Mouse (Mus musculus) R1 (cell line): ENCODE results near the gene Gm29735.
"Not testable (repeated sequence)": the region's sequence is repeated elsewhere in the genome, so short reads cannot be mapped to it uniquely, and the experiment has no call there.

Experiments used
- DNase-seq: peaks from one replicate; pipeline ENCODE4 v3.0.0-alpha.2; 2018; ENCODE audit warnings: low read depth, low spot score

The Gm29735 gene

DNA sequence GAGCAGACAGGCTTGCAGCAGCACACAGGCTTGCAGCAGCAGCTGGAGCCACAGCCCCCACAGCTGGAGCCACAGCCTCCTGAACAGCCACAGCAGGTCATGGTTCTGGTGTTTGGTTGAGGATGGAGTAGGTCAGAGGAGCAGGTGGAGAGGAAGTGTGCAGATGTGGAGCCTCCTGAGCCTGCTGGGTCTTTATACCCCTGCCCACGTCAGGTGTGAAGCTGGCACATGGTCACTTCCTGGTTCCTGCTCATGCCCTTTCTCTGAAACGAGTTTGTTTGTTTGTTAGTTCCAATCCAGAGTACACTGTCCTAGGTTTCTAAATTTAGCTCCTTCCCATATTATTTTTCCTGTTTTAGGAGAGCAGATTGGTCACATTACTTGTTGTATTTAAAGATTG is at the start of gene Gm29735:
Gene Gm29735 (minus strand): TSS at position 101 of the 400 bp plus-strand sequence.
- not testable (repeated sequence) for DNase-seq

GRCm38 (mm10) chr7:142205488-142205887 is 48.6 kb upstream of the Gm29735 start:
- DNase-seq = no peak

- DNase-seq = no peak
Measured at GRCm38 (mm10) chr7:142201064-142201463, 44.2 kb upstream of the Gm29735 start, which contains the start of gene Krtap5-3. Gene Krtap5-3 (plus strand): TSS chr7:142201364.

- DNase-seq = no peak
Measured at GRCm38 (mm10) chr7:142198748-142199147, 41.8 kb upstream of the Gm29735 start.

DNA sequence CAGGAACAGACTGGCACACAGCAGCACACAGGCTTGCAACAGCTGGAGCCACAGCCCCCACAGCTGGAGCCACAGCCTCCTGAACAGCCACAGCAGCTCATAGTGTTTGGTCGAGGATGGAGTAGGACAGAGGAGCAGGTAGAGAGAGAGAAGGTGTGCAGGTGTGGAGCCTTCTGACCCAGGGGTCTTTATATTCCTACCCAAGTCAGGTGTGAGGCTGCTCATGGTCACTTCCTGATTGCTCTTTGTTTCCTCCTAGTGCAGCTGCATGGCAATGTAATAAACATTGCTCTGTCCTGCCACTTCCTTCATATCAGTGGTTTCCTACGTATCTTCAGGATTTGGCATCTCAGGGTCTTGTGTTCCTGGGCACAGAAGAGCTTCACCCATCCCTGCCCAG is 33.4 kb upstream of the Gm29735 start, which contains the start of gene Gm10153:
Gene Gm10153 (minus strand): TSS at position 101 of the 400 bp plus-strand sequence.
- DNase-seq = no peak

DNA sequence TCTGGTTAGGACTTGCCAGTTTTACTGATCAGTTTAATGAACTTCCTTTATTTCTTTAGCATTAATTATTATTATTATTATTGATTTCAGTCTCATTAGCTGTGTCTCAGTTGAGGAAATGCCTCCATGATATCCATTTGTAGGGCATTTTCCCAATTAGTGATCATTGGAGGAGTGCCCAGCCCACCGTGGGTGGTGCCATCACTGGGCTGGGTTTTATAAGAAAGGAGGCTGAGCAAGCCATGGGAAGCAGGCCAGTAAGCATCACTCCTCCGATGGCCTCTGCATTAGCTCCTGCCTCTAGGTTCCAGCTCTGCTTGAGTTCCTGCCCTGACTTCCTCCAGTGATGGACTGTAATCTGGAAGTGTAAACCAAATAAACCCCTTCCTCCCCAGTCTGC is 31.2 kb upstream of the Gm29735 start:
- no peak for DNase-seq

DNA sequence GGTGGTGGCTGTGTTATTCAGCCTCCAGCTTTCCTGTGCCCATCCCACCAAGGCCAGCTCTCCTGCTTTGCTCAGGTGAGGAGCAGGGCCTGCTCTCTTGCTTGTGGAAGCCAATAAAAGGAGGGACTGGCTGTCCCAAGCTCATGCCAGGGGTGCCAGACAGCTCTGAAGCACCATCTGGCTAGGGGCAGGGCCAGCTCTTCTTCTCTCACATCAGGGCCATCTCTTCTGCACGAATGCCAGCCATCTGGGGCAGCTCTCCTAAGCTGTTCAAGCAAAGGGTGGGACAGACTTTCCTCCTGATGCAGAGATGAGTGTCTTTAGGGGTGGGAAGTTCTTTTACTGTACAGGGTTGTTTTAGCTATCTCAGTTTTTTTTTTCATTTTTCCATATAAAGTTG is 24.1 kb upstream of the Gm29735 start:
- DNase-seq = no peak

DNA sequence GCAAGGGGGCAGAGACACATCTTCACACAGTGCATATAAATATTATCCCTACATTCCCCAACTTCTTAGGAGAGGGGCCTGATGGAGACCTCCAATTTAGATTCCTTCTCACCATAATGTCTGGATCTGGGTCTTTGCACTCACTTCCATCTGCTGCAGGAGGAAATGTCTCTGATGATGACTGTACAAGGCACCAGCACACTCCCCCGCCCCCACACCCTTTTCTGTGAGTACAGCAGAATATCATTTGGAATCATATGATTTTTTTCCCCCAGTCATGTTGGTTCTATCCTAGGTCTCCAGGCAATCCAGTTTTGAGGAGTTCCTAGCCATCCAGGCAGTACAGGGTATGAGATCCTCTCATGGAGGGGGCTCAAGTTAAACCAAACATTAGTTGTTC is 21.8 kb upstream of the Gm29735 start:
- no peak for DNase-seq

GRCm38 (mm10) chr7:142175905-142176304 is 19.0 kb upstream of the Gm29735 start, which contains the start of gene Krtap5-2:
Gene Krtap5-2 (minus strand): TSS chr7:142176005.
- DNase-seq = not testable (repeated sequence)

GRCm38 (mm10) chr7:142169836-142170235 is 12.9 kb upstream of the Gm29735 start:
- peak; percentile 57 for DNase-seq

- not testable (repeated sequence) for DNase-seq
Measured at GRCm38 (mm10) chr7:142165639-142166038, 8.7 kb upstream of the Gm29735 start, which contains the start of gene Gm4553. Gene Gm4553 (minus strand): TSS chr7:142165739.

DNA sequence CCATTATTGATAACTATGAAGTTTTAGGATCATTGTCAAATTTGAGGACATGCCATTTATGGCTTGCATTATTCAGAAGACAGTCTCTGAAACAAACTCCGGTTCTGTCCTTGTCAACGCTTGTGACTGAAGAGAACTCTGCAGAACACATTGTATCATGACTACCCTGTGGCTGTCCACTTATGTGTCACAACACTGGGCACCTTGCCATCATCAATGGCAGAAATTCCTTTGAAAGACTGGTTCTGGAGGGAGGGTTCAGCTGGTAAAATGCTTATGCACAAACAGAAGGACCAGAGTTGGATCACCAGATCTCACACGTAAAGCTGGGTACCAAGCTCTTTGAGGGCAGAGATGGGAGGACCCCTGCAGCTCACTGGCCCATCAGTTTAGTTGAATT is 2.5 kb upstream of the Gm29735 start:
- DNase-seq = no peak

DNA sequence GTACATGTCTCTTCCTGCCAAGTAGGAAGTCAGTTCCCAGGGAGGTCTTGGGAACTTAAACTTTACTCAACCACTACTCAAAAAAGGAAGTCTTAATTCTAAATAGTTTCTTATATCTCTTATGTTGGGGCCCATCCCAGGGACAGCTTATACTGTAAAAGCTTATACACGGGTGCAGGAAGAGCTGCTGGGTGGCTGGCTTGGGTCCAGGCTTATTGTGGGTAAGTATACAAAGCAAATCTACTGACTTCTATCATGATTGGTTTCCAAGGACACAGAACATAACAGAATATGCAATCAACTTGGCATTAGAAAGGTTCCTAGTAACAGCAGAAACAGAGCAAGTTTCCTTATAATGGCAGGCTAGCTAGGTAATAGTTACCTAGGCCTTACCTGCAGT is 1.6 kb downstream of the Gm29735 start:
- DNase-seq = no peak

GRCm38 (mm10) chr7:142152191-142152590 is 4.7 kb downstream of the Gm29735 start:
- no peak for DNase-seq

DNA sequence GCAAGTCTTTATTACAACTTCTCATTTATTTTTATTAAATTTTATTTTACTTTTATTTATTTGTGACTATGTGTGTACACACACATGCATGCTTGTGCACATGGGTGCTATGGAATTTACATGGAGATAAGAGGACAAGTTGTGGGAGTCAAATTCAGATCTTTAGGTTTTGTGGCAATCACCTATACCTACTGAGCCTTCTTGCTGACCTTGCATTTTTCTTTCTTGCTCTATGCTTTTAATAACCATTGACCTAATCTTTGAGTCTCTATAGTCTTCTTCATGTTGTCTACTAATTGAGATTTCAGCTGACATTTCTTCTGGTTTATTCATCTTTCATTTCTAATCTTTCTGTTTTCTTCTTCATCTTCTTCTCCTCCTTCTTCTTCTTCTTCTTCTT is 8.3 kb downstream of the Gm29735 start:
- DNase-seq = no peak

DNA sequence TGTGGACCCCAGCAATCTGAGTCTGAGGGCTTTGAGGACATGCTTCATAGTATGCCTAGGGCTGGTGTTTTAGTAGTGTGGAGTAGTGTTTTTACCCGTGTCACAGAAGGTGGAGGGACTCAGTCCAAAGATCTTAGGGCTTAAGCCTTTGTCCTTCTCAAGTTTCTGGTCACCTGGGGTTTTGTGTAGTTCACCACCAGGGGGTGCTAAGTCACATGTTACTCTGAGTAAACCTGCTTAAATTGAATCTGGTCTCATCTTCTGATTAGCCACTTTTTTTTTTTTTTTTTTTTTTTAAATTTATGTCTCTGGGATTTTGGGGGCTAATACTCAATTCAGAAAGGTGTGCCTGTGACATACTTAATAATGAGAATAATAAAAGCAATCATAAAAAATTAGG is 10.9 kb downstream of the Gm29735 start:
- peak; percentile 81 for DNase-seq

- peak; percentile 11 for DNase-seq
Measured at GRCm38 (mm10) chr7:142145413-142145940, 11.4 kb downstream of the Gm29735 start.

- no peak for DNase-seq
Measured at GRCm38 (mm10) chr7:142144507-142144906, 12.4 kb downstream of the Gm29735 start, which contains the start of gene Gm45337. Gene Gm45337 (minus strand): TSS chr7:142144607.

DNA sequence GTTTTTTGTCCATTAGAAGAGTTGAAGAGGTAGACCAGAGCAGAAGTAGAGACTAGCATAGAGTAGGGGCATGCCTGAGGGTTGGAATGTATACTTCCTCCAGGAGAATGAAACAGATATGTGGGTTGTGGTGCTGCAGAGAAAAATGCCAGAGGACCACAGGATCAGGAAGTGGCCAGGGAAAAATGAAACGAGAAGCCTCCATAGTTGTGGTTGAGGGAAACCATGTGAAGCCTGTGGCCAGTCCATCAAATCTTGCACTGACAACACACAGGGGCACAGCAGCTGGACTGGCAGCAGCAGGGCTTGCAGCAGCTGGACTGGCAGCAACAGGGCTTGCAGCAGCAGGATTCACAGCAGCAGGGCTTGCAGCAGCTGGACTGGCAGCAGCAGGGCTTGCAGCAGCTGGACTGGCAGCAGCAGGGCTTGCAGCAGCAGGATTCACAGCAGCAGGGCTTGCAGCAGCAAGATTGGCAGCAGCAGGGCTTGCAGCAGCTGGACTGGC is 13.4 kb downstream of the Gm29735 start:
- not testable (repeated sequence) for DNase-seq

GRCm38 (mm10) chr7:142140696-142141095 is 16.2 kb downstream of the Gm29735 start:
- peak; percentile 59 for DNase-seq

DNA sequence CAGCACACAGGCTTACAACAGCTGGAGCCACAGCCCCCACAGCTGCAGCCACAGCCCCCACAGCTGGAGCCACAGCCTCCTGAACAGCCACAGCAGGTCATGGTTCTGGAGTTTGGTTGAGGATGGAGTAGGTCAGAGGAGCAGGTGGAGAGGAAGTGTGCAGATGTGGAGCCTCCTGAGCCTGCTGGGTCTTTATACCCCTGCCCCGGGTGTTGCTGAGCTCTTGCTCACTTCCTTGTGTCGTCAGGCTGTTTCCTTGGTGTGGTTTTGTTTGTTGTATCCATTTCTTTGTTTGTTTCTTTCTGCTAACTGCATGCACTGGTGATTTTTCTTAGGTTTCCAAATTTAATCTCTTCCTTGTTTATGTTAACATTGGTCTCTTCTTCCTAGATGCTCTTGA is 21.0 kb downstream of the Gm29735 start, which contains the start of gene Gm39115:
Gene Gm39115 (minus strand): TSS at position 101 of the 400 bp plus-strand sequence.
- not testable (repeated sequence) for DNase-seq

- DNase-seq = no peak
Measured at GRCm38 (mm10) chr7:142134206-142134995, 22.5 kb downstream of the Gm29735 start.
